Mouse (Mus musculus): ENCODE data around the gene Cyb5b. TPM values are rescaled to one million over a fixed set of nuclear protein-coding genes. Genes with fewer than 3 reads are reported as not detected.

Gene Cyb5b
- polyA plus RNA-seq, 1 experiment from 2014 or later = 165 TPM

DNA sequence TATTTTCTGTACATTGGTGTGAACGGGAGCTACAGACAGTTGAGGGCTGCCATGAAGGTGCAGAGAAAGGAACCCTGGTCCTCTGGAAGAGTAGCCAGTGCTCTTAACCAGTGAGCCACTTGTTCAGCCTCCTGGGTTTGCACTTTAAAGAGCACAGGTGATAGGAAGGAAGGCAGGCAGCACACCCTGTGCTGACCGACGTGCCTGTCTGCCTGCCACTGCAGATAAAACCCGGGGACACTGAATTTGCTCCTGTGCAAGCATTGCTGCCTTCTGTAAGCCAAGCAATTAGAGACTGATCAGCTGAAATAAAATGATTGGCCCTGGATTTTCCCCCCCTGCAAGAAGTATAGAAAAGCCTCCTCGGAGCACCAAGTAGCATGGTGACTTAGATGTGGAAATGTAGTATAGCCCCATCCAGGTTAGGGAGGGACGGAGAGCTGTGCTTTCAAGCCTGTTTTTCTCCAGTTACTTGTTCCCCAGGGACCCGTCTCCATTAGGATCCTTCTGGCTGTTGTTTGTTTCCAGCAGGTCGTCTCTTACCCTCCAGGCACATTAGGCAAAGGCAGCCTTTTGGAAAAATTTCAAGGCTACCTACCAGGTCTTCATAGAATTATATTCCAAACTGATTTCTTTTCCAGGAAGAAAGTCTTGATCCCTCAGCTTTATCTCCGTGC lies 22.7 kb downstream of the Cyb5b start:
- Histone ChIP-seq H3K36me3 (ENCODE audit: control insufficient read depth, insufficient read depth, low read length) (peaks cover 17% of the 10 kb centered on the region), H3K4me3 (ENCODE audit: low read depth, low read length) (no peak overlapping the region), H3K9me3 (ENCODE audit: control insufficient read depth, low read length) (no peaks in the 10 kb centered on the region), H3K27ac (ENCODE audit: low read depth, low read length) (no peak overlapping the region), H3K27me3 (ENCODE audit: control insufficient read depth, insufficient read depth, low read length) (no peaks in the 10 kb centered on the region), H3K4me2 (ENCODE audit: low read depth) (no peak overlapping the region), H3K4me1 (ENCODE audit: control insufficient read depth, insufficient read depth, low read length) (no peaks in the 10 kb centered on the region), H3K9ac (ENCODE audit: low read length) (no peak overlapping the region)
- no peak for ATAC-seq (ENCODE audit: insufficient read depth, low FRiP score, low TSS enrichment)
- WGBS = 85% methylated on average over 9 of the region's 9 CpGs
- DNase-seq (ENCODE audit: low spot score) = no peak

DNA sequence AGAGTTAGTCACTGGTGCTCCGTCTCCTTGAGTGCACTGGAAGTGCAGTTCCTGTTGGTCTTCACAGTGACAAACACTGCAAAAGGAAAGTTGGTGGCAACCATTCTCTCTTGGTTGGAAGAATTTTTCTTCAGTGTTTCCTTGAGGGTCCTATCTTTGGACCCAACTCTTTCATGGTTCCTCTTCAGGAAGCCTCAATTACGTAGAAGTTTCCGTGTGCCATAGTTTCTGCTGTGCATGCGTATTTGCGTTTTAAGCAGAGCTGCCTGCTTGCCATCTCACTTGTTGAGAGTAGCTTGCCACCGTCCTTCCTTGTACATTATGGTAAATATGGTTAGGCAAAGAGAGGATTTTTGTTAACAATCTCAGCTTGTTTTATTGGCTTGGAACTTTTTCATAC lies 30.7 kb downstream of the Cyb5b start:
- no peaks in the 10 kb centered on the region for H3K4me1 ChIP-seq (ENCODE audit: control insufficient read depth, insufficient read depth, low read length)
- 96% methylated on average over 6 of the region's 6 CpGs for WGBS

DNA sequence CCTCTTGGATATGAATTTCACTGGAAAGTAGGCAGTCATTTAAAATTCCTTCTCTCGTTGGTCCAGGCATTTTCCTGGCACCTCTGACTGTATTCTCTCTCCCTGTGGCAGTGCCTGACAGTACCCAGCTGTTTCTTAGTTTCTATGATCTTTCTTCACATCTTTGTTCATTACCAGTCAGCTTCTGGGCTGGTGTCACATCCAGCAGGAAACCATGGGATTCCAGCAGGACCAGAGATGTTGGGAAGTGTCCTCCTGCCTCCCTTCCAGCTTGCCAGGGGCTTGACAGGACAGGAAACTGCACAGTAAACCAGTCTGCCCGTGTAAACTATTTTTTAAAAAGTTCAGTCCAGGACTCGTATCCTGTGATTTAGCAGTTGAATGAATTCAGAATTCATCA lies 34.6 kb downstream of the Cyb5b start:
- H3K4me3 ChIP-seq (ENCODE audit: low read depth, low read length) = no peak overlapping the region
- H3K9ac ChIP-seq (ENCODE audit: low read length) = no peak overlapping the region
- no peaks in the 10 kb centered on the region for H3K9me3 ChIP-seq (ENCODE audit: control insufficient read depth, low read length)
- peaks cover 12% of the 10 kb centered on the region for H3K36me3 ChIP-seq (ENCODE audit: control insufficient read depth, insufficient read depth, low read length)
- no peaks in the 10 kb centered on the region for H3K4me1 ChIP-seq (ENCODE audit: control insufficient read depth, insufficient read depth, low read length)
- H3K27ac ChIP-seq (ENCODE audit: low read depth, low read length) = no peak overlapping the region
- H3K27me3 ChIP-seq (ENCODE audit: control insufficient read depth, insufficient read depth, low read length) = no peaks in the 10 kb centered on the region
- DNase-seq (ENCODE audit: low spot score) (no peak), ATAC-seq (ENCODE audit: insufficient read depth, low FRiP score, low TSS enrichment) (no peak)
- H3K4me2 ChIP-seq (ENCODE audit: low read depth) = no peak overlapping the region
- 88% methylated on average over 3 of the region's 3 CpGs for WGBS

More for the DNA sequence above, 30.7 kb downstream of the Cyb5b start:
- Histone ChIP-seq H3K36me3 (ENCODE audit: control insufficient read depth, insufficient read depth, low read length) (peaks cover 24% of the 10 kb centered on the region), H3K9me3 (ENCODE audit: control insufficient read depth, low read length) (no peaks in the 10 kb centered on the region), H3K27me3 (ENCODE audit: control insufficient read depth, insufficient read depth, low read length) (no peaks in the 10 kb centered on the region), H3K9ac (ENCODE audit: low read length) (no peak overlapping the region), H3K27ac (ENCODE audit: low read depth, low read length) (no peak overlapping the region), H3K4me3 (ENCODE audit: low read depth, low read length) (no peak overlapping the region), H3K4me2 (ENCODE audit: low read depth) (no peak overlapping the region)
- DNase-seq (ENCODE audit: low spot score) (no peak), ATAC-seq (ENCODE audit: insufficient read depth, low FRiP score, low TSS enrichment) (no peak)

DNA sequence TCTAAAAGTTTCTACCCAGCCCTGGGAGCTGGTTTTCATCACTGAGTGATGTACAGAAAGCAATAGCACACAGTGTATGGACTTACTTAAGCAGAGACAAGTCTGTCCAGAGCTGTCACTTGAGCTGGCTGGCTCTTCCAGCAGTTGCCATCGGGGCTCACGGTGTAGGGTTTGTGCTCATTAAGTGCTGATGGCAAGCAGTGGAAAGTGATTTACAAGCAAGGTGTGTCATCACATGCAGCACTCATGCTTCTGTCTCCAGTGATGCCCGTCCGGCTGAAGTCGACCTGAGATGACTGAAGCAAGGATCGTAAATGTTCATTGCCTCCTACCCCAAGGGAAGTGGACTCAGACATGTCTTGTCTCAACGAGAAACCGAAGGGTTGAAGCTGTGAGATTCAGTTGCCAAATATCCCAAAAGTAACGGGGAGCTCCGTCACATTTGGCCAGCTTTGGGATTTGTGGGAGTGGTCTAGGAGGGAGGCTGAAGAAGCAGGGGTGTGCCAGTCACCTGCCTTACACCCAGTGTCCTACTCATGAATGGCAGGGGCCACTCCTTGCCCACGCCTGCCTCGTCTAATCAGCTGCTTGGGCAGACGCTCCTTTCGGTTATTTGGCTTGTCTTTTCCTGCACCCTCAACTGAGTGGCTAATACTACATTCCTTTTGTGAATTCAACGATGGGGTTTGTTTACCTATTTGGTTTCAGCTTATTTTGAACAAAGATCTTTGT lies 36.4 kb downstream of the Cyb5b start:
- no peaks in the 10 kb centered on the region for H3K4me1 ChIP-seq (ENCODE audit: control insufficient read depth, insufficient read depth, low read length)
- peaks cover 8% of the 10 kb centered on the region for H3K36me3 ChIP-seq (ENCODE audit: control insufficient read depth, insufficient read depth, low read length)
- DNase-seq (ENCODE audit: low spot score) (no peak), ATAC-seq (ENCODE audit: insufficient read depth, low FRiP score, low TSS enrichment) (no peak)
- WGBS = 76% methylated on average over 15 of the region's 15 CpGs
- H3K9me3 ChIP-seq (ENCODE audit: control insufficient read depth, low read length) = no peaks in the 10 kb centered on the region
- no peak overlapping the region for H3K9ac ChIP-seq (ENCODE audit: low read length)
- H3K4me3 ChIP-seq (ENCODE audit: low read depth, low read length) = no peak overlapping the region
- H3K27me3 ChIP-seq (ENCODE audit: control insufficient read depth, insufficient read depth, low read length) = no peaks in the 10 kb centered on the region
- H3K27ac ChIP-seq (ENCODE audit: low read depth, low read length) = no peak overlapping the region
- H3K4me2 ChIP-seq (ENCODE audit: low read depth) = no peak overlapping the region

DNA sequence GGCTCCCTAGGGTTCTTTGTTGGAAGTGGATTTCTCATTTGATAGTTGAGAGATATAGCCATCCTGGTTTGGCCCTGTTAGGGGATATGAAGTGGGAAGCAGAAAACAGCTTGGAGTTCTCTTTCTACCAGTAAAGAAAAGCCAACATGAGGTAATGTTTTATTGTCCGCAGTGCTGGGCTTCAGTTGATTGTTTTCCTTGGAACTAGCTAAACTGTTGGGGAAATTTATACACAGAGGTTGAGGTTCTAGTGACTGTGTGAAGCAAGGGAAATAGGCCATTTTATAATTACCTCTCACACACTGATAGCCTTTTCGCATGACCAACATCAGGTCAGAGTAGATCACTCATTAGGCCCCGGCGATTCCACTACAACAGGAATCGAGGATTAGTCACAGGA lies 37.2 kb downstream of the Cyb5b start:
- Histone ChIP-seq H3K4me3 (ENCODE audit: low read depth, low read length) (no peak overlapping the region), H3K27ac (ENCODE audit: low read depth, low read length) (no peak overlapping the region), H3K9ac (ENCODE audit: low read length) (no peak overlapping the region), H3K9me3 (ENCODE audit: control insufficient read depth, low read length) (no peaks in the 10 kb centered on the region), H3K4me1 (ENCODE audit: control insufficient read depth, insufficient read depth, low read length) (no peaks in the 10 kb centered on the region), H3K27me3 (ENCODE audit: control insufficient read depth, insufficient read depth, low read length) (no peaks in the 10 kb centered on the region), H3K4me2 (ENCODE audit: low read depth) (no peak overlapping the region), H3K36me3 (ENCODE audit: control insufficient read depth, insufficient read depth, low read length) (peaks cover 6% of the 10 kb centered on the region)
- ATAC-seq (ENCODE audit: insufficient read depth, low FRiP score, low TSS enrichment) (no peak), DNase-seq (ENCODE audit: low spot score) (no peak)
- 88% methylated on average over 5 of the region's 5 CpGs for WGBS

DNA sequence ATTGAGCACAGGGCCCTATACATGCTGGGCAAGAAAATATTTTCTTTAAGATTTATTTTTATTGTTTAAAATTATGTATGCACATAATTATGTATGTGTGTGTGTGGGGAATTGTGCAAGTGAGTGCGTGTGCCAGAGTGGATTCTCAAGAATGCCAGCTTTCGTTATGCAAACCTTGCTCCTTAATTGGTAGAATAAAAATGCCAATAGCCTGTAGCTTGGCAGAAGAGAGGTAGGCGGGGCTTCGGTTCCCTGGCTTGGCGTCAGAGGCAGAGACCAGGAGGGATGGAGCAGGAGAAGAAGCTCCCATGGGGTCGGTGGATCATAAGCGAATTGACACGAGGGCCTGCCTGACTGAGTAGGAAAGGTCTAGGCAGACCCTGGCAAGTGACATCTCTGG lies 42.2 kb downstream of the Cyb5b start:
- 62% methylated on average over 8 of the region's 8 CpGs for WGBS
- no peak for DNase-seq (ENCODE audit: low spot score)
- Histone ChIP-seq H3K9ac (ENCODE audit: low read length) (no peak overlapping the region), H3K4me3 (ENCODE audit: low read depth, low read length) (no peak overlapping the region), H3K4me1 (ENCODE audit: control insufficient read depth, insufficient read depth, low read length) (no peaks in the 10 kb centered on the region), H3K9me3 (ENCODE audit: control insufficient read depth, low read length) (no peaks in the 10 kb centered on the region), H3K27me3 (ENCODE audit: control insufficient read depth, insufficient read depth, low read length) (no peaks in the 10 kb centered on the region), H3K27ac (ENCODE audit: low read depth, low read length) (no peak overlapping the region), H3K4me2 (ENCODE audit: low read depth) (no peak overlapping the region), H3K36me3 (ENCODE audit: control insufficient read depth, insufficient read depth, low read length) (no peaks in the 10 kb centered on the region)
- ATAC-seq (ENCODE audit: insufficient read depth, low FRiP score, low TSS enrichment) = no peak

DNA sequence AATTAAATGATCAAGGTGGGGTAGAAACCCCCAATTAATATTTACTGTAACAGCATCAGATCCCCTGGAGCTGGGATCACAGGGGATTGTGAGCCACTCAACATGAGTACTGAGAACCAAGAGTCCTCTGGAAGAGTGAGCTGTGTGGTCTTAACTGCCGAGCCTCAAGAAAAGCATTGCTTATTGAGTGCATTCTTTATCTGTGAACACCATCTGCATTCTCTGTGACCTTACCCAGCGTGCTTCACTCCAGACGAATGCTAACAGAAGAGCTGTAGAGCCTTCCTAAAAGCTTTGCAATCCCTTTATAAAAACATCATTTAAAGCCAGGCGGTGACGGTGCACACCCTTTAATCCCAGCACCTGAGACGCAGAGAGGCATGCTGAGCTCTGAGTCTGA lies 42.9 kb downstream of the Cyb5b start:
- 88% methylated on average over 6 of the region's 6 CpGs for WGBS
- 0 out of 2 replicates have a peak, but pooled peaks cover 2% of the 10 kb centered on the region for H3K4me1 ChIP-seq (ENCODE audit: control insufficient read depth, insufficient read depth, low read length)
- ATAC-seq (ENCODE audit: insufficient read depth, low FRiP score, low TSS enrichment) = no peak
- no peak overlapping the region for H3K27ac ChIP-seq (ENCODE audit: low read depth, low read length)
- H3K27me3 ChIP-seq (ENCODE audit: control insufficient read depth, insufficient read depth, low read length) = no peaks in the 10 kb centered on the region
- no peak for DNase-seq (ENCODE audit: low spot score)
- H3K9me3 ChIP-seq (ENCODE audit: control insufficient read depth, low read length) = no peaks in the 10 kb centered on the region
- H3K9ac ChIP-seq (ENCODE audit: low read length) = no peak overlapping the region
- H3K4me2 ChIP-seq (ENCODE audit: low read depth) = no peak overlapping the region
- H3K36me3 ChIP-seq (ENCODE audit: control insufficient read depth, insufficient read depth, low read length) = no peaks in the 10 kb centered on the region
- H3K4me3 ChIP-seq (ENCODE audit: low read depth, low read length) = no peak overlapping the region

DNA sequence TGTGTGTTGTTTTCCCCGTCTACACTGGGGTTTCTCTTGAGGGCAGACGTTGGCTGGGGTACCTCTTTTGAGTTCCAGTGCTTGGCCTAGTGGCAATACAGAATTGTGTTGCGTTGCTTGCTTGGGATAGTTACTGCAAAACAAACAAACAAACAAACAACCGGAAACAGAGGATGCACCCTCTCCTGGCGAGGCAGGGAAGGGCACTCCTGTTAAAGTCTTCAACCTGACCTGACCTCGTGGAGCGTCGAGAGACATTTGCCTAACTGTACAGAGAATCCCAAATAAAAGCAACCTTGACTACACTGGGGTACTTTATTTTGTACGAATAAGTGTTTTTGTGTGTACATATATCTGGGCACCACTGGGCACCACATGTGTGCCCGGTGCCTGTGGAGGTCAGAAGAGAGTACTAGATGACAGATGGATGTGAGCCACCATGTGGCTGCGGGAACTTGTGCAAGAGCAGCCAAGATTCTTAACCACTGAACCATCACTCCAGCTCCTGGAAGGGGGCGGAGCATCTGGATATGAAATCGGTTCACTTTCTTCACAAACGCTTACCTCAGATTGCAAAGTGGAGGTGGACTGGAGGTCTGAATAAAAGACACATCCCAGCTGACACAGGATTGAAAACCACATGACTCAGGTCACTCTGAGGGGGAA lies 44.5 kb downstream of the Cyb5b start:
- no peaks in the 10 kb centered on the region for H3K9me3 ChIP-seq (ENCODE audit: control insufficient read depth, low read length)
- WGBS = 90% methylated on average over 14 of the region's 14 CpGs
- no peak overlapping the region for H3K4me2 ChIP-seq (ENCODE audit: low read depth)
- H3K4me1 ChIP-seq (ENCODE audit: control insufficient read depth, insufficient read depth, low read length) = peaks cover 6% of the 10 kb centered on the region; the same call in 1 of the 2 replicates
- H3K36me3 ChIP-seq (ENCODE audit: control insufficient read depth, insufficient read depth, low read length) = no peaks in the 10 kb centered on the region
- no peak overlapping the region for H3K9ac ChIP-seq (ENCODE audit: low read length)
- H3K27me3 ChIP-seq (ENCODE audit: control insufficient read depth, insufficient read depth, low read length) = no peaks in the 10 kb centered on the region
- DNase-seq (ENCODE audit: low spot score) (no peak), ATAC-seq (ENCODE audit: insufficient read depth, low FRiP score, low TSS enrichment) (no peak)
- no peak overlapping the region for H3K27ac ChIP-seq (ENCODE audit: low read depth, low read length)
- no peak overlapping the region for H3K4me3 ChIP-seq (ENCODE audit: low read depth, low read length)

Data from neural tube, embryonic 11.5 days (tissue).